Mouse (Mus musculus): ENCODE measurements around the gene Plxna2.

The Plxna2 gene

DNA sequence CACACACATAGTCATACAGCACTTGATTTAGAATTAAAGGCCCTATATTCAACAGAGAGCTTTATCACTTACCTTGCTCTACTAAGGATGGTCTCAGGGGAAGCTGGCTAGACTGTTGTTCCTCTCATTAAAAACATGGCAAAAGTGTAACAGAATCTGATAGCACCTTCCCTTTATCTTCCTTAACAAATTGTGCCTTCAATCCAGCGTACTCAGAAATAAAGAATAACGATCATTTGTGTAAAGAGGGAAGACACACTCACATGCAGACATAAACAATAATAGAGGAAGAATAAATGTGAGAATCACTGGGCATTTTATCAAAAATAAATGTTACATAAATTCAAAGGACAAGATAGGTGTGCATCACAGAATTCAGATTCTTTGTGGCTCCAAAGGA is at the start of gene Plxna2:
TSS of gene Plxna2 (plus strand) at position 301 of the 400 bp plus-strand sequence.
- DNase-seq (ENCODE audit: low spot score), result no peak

DNA sequence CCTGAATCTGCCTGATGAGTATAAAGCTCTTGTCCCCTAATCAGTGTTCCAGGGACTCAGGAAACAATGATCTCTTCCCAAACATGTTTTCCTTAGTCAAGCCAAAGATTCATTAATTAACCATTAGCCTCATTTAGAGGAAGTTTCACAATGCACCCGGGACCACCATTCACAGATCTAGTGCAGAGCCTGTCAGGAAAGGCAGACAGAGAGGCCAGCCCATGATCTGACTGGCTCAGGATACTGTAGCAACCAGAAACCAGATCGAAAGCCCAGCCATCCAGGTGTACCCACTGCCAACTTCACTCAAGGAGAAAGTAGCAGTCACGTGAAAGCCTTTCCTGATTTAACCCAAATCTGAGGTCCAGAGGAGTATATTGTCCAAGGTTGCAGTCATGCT is 44.1 kb upstream of the Plxna2 start:
- DNase-seq (ENCODE audit: low spot score), result no peak

- no peak for DNase-seq (ENCODE audit: low spot score)
Measured at GRCm38 (mm10) chr1:194578270-194578669, 39.7 kb upstream of the Plxna2 start.

DNA sequence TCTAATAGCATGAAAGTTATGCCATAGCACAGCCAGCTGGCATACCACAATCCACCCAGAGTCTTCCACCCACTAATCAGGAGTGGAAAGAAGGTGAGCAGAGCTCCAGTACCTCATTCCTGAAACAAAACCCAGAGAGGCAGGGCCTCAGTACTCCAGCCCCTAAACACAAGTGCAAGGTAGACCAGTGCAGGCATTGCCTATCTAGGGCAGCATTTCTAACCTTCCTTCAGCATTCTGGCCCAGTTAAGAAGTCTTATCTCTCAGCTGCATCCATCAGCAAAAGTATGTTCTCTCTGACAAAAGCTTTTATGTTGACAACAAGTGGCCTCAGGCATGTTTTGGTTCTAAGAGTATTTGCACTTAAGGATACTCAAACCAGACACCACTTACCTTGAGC is 37.5 kb upstream of the Plxna2 start:
- no peak for DNase-seq (ENCODE audit: low spot score)

DNA sequence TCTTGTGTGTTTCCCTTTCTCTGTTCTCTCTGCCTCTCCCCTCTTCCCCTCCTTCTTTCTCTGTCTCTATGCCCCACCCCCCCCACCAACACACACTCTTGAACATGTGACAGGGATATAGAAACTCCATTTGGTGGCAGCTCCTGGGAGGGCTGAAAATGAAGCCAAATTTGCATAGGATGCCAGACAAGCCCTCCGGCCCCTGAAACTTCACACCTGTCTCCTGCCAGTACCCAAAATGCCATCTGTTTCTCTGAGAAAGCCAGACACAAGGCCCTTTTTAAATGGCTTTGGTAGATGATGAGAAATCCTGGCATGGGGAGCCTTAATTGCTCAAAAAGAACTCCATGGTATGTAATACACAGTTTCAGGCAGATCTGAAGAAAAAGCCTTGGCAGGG is 31.3 kb upstream of the Plxna2 start:
- no peak for DNase-seq (ENCODE audit: low spot score)

GRCm38 (mm10) chr1:194587532-194587931 is 30.5 kb upstream of the Plxna2 start:
- DNase-seq (ENCODE audit: low spot score), result peak; percentile 11

DNA sequence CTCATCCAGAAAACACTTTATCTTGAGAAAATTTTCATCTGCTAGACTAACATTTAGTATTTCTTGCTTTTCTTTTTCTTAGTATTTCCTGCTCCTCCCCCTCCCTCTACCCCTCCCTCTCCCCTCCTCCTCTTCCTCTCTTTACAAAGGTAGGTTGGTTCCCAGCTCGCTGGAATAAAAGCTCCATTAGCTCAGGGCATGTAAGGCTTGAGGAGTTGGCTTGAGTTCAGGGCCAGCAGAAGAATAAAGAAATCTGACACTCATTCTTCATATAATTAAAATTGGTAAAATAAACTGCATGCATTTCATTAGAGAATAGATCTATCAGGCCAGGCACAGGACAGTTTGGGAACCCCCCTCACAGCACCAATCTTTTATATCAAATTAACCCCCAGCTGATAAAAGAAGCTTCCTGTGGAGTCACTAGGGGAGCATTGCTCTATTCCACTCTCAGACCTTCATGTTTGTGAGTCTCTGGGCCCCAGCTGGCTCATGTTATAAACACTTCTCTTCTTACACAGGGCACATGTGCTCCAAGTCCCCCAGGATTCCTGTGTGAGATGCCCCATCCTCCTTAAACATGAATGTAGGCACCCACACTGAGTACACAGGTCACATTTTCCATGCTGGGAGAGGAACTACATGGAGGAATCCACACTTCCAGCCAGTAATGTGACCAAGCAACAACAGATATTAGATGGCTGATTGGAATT is 29.9 kb upstream of the Plxna2 start:
- DNase-seq (ENCODE audit: low spot score), result no peak

- DNase-seq (ENCODE audit: low spot score), result no peak
Measured at GRCm38 (mm10) chr1:194588711-194589451, 29.1 kb upstream of the Plxna2 start.

DNA sequence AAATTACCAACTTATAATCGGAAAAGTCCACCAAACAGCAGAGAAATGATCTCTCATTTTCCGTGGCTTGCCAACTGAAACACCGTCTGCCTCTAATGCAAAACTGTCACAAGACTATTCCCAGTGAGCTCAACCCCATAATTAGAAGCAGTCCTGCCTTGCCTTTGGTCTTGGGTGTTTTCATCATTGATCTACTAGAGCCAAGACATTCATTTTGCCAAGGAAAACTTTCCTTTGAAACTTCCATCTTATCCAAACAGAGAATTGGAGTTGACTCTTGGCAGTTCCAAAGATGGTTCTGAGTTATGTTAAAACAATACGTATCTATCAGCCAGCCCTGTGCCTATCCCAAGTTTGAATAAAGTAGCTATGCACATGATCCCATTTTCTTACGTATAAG is 24.9 kb upstream of the Plxna2 start:
- DNase-seq (ENCODE audit: low spot score), result no peak

DNA sequence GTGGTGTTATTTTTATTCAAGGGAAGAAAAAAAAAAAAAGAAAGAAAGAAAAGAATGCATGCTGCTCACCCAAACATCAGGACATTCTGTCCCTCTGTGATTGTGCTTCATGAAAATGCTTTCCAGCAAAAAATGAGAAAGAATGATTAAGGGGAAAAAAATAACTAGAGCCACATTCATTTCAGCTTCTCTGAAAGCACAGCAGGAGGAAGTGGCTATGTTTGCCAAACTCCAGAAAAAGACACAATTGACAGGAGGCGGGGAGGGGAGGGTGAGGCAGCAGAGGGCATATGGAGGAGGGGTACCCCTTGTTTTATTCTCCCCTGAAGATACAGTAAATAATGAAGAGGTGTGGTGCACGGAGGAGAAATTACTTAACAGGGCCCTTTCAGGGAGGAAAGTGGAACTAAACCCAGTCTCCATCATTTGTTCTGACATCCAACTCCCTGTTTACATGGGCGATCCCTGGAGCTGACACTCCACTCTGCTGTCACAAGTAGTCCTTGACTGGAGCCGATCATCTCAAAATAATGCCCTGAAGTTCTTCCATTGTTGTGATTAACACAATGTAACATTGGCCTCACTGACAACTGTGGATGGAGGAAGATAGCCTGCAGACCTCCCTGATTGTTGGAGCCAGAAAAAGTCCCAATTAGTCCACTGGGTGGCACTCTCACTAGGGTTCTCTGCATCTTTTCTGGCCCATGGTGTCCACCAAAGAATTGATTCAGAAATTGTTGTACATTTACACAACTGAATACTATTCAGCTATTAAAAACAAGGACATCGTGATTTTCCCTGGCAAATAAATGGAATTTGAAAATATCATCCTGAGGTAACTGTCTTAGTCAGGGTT is 10.4 kb upstream of the Plxna2 start:
- no peak for DNase-seq (ENCODE audit: low spot score)

DNA sequence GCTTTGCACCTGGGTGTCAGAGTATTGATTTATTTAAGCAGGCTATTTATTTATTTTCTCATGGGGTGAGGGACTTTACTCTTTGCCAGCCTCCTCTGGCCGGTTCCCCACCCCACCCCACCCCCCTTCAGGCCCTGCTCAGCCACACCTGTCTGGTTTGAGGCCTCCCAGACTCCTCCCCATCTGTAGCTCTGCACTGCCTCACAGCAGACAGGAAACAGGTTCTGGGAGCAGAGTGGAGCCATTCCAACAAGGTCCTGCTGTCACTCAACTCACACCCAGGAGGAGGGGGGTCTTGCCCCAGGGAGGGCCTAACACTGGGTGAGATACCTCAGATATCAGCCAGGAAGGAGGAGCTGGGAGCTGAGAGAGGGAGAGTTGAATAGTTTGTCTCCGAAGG is 7.5 kb upstream of the Plxna2 start:
- DNase-seq (ENCODE audit: low spot score), result no peak

DNA sequence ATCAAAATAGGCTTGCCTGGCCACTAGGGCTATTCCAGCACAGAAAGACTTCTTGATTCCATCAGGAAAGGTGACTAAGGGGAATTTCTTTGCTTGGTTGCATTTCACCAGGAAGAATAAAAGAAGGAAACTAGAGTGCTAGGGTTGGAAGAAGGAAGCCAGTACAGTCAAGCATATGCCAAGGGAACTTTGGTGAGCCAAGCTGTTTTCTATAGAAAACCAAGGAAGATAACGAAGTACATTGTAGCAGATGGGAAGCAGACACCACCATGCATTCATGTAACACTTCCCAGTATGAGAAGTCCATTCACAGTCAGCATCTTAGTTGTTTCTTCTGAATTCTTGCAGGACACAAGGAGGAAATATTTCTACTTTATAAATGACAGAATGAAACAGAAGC is 5.4 kb upstream of the Plxna2 start:
- no peak for DNase-seq (ENCODE audit: low spot score)

DNA sequence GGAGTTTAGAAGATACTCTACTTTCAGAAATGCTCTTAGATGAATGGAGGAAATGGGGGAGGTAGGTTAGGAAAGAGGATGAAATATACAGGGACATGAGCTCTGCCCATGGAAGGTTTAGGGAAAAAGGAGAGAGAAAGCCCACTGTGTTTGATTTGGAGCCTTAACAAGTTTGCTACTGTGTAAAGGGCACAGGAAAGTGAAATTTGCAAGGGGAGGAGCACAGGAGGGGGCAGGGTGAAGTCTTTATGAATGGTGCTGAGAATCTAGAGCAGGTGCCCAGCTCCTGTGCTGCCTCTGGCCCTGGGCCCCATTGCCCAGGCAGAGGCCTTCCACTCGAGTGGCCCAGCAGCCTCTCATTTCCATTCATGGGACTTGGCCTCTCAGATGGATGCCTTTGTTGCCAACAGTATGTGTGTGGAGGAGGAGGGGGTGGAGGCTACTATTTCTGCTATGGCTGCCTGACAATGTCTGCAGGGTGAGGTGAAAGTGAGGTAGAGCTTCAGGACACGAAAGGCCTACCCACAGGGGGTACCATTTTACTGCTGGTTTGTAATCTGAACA is 4.7 kb upstream of the Plxna2 start:
- no peak for DNase-seq (ENCODE audit: low spot score)

- no peak for DNase-seq (ENCODE audit: low spot score)
Measured at GRCm38 (mm10) chr1:194613923-194614830, 3.8 kb upstream of the Plxna2 start.

- DNase-seq (ENCODE audit: low spot score), result no peak
Measured at GRCm38 (mm10) chr1:194616136-194616535, 1.9 kb upstream of the Plxna2 start.

DNA sequence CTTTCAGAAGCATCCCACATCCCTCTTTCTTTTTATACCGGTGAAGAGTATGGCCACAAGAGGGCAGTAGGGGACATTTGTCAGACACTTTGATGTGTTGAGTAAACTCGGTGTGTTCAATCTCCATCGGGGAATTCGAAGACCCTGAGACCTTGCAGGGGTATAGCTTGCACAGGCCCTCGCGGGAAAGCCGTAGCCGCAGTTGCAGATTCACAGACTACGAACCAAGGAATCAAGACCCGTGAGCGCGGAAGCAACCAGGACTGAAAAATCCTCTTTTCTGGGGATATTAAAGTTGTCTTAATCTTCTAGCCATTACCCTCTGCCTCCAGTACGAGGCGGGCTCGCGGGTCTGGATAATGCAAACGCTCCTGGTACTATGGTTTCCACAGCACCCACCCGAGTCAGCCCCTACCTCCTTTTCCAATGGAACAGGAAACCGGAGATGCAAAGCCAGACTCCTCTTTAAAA is 858 bp downstream of the Plxna2 start:
- peak; percentile 78 for DNase-seq (ENCODE audit: low spot score)

DNA sequence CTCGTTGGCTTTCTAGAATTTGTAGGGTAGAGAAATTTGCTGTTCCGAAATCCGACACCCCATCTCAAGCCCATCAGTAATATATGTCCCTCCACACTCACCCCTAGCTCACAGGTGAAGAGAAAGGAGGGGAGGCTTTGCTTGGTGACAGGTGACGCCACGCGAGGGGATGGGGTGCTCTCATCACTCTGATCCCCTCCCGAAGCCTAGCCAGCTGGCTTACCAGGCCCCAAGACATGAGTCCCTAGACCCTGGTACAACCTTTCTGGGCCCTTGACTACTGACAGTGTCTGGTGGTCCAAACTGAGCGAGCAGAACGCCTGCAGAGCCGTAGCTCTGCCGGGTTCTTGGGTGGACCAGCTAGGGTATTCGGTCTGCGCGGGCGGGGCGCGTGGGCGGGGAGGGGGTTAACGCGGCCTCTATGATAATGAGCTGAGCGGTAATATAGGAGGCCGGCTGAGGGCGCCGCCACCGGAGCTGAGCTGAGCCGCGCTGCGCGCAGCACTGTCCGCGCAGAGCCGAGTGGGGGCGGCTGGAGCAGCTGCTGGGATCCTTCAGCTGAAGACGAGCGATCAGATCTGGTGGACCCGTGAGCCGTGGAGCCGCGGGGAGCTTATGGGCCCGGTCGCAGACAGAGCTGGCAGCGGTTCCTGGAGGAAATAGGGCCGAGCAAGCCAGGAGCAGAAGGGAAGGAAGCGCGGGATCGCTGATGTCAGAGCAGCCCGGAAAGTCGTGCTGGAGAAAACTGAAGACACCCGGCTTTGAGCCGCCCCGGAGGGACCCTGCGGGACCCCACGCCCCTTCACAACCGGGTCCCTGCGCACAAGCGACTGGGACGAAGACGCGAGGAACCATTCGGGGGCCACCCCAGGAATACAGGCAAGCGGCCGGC is 1.6 kb downstream of the Plxna2 start:
- DNase-seq (ENCODE audit: low spot score), result peak; percentile 71

GRCm38 (mm10) chr1:194620245-194620991 is 2.4 kb downstream of the Plxna2 start:
- peak; percentile 31 for DNase-seq (ENCODE audit: low spot score)

- no peak for DNase-seq (ENCODE audit: low spot score)
Measured at GRCm38 (mm10) chr1:194622174-194622573, 4.2 kb downstream of the Plxna2 start.
